Mouse (Mus musculus): ENCODE data around the gene Dync1li2. TPM values are rescaled to one million over a fixed set of nuclear protein-coding genes. Genes with fewer than 3 reads are reported as not detected.
A peak's percentile ranks its signal among the peaks of the same experiment; 100 is the strongest.

Dync1li2 gene
- polyA plus RNA-seq, 1 experiment from 2014 or later, result 34.4 TPM

DNA sequence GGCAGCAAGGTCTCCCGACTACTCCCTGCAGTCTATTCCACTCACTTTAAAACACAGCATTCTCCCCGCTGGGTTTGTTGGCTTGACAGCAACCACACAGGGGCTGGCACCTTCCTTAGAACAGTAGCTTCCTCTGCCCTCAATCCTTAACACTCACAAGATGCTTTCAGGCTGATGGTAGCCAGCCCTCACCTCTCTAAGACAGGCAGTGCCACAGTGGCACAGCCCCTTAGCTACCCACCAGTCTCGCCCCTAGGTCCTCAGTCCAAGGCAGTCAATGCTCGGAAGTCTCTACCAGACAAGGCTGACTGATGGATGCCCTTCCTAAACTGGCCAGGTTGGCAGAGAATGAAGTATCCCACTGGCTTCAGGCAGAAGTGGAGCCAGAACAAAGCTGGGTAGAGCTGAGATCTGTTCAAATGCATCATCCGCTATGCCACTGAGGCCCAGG is 61.9 kb downstream of the Dync1li2 start:
- WGBS, result 87% methylated on average over 5 of the region's 5 CpGs
- no peak for ATAC-seq (replicated peaks; ENCODE audit: low FRiP score, low read depth)
- Histone ChIP-seq H3K4me1 (replicated peaks; ENCODE audit: insufficient read depth, low read length) (peaks cover 23% of the 10 kb centered on the region), H3K4me3 (replicated peaks; ENCODE audit: low read depth, low read length) (no peak overlapping the region), H3K27me3 (ENCODE audit: insufficient read depth, low read length) (no peaks in the 10 kb centered on the region), H3K9me3 (replicated peaks; ENCODE audit: low read length) (no peaks in the 10 kb centered on the region), H3K36me3 (ENCODE audit: insufficient read depth, low read length) (no peaks in the 10 kb centered on the region), H3K27ac (no peak overlapping the region), H3K4me2 (ENCODE audit: low read length) (no peak overlapping the region), H3K9ac (ENCODE audit: low read depth, low read length) (no peak overlapping the region)
- no peak for DNase-seq (ENCODE audit: low spot score)
- TF ChIP-seq CTCF (IDR thresholded peaks at IDR 0.05; ENCODE audit: low read depth), result no peak

DNA sequence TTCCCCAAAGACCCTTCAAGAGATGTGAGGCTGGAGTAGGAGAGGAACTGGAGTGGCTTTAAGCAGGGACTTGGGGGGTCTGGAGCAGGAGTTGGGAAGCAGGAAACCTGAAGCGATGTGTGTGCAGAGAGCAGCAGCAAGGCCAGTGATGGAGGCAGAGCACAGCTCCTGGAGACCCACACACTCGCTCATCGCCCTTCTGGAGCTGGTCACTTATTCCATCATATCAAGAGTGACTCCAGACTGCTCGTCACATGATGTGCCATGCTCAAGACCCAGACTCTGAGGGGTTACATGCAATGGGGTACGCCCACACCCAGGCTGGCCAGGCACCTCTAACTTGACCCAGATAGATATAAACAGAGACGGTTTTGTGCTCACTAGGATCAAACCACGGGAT is 62.6 kb downstream of the Dync1li2 start:
- H3K4me2 ChIP-seq (ENCODE audit: low read length), result no peak overlapping the region
- WGBS, result 81% methylated on average over 7 of the region's 7 CpGs
- H3K27me3 ChIP-seq (ENCODE audit: insufficient read depth, low read length), result no peaks in the 10 kb centered on the region
- TF ChIP-seq CTCF (IDR thresholded peaks at IDR 0.05; ENCODE audit: low read depth), result no peak
- no peaks in the 10 kb centered on the region for H3K36me3 ChIP-seq (ENCODE audit: insufficient read depth, low read length)
- H3K9ac ChIP-seq (ENCODE audit: low read depth, low read length), result no peak overlapping the region
- H3K27ac ChIP-seq, result no peak overlapping the region
- H3K9me3 ChIP-seq (replicated peaks; ENCODE audit: low read length), result no peaks in the 10 kb centered on the region
- peaks cover 27% of the 10 kb centered on the region for H3K4me1 ChIP-seq (replicated peaks; ENCODE audit: insufficient read depth, low read length)
- DNase-seq (ENCODE audit: low spot score), result no peak
- H3K4me3 ChIP-seq (replicated peaks; ENCODE audit: low read depth, low read length), result no peak overlapping the region
- no peak for ATAC-seq (replicated peaks; ENCODE audit: low FRiP score, low read depth)

DNA sequence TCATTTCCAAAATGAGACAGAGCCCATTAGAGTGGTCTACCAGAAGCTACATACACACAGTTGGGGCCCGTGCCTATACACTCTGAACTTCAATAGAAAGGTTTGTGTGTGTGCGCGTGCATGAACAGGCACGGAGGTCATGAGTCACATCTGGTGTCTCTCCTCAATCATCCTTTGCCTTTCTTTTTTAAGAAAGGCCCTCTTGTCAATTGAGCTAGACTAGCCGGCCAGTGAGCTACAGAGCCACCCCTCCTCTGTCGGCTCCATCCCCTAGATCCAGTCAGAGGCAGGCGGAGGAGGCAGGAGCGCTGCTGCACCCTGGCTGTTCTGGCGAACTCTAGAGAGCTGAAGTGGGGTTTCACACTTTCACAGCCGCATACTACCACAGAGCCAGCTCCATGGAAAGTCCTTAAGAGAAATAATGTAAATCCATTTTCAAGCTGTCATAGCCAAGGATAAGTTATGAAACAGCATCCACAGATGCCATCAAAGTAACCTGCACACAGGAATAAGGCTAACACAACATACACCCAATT is 63.5 kb downstream of the Dync1li2 start:
- DNase-seq (ENCODE audit: low spot score) (no peak), ATAC-seq (replicated peaks; ENCODE audit: low FRiP score, low read depth) (no peak)
- Histone ChIP-seq H3K27me3 (ENCODE audit: insufficient read depth, low read length) (no peaks in the 10 kb centered on the region), H3K9me3 (replicated peaks; ENCODE audit: low read length) (no peaks in the 10 kb centered on the region), H3K4me3 (replicated peaks; ENCODE audit: low read depth, low read length) (no peak overlapping the region), H3K36me3 (ENCODE audit: insufficient read depth, low read length) (no peaks in the 10 kb centered on the region), H3K9ac (ENCODE audit: low read depth, low read length) (no peak overlapping the region), H3K4me2 (ENCODE audit: low read length) (no peak overlapping the region), H3K27ac (no peak overlapping the region), H3K4me1 (replicated peaks; ENCODE audit: insufficient read depth, low read length) (peaks cover 32% of the 10 kb centered on the region)
- TF ChIP-seq CTCF (IDR thresholded peaks at IDR 0.05; ENCODE audit: low read depth), result no peak
- 63% methylated on average over 10 of the region's 10 CpGs for WGBS

DNA sequence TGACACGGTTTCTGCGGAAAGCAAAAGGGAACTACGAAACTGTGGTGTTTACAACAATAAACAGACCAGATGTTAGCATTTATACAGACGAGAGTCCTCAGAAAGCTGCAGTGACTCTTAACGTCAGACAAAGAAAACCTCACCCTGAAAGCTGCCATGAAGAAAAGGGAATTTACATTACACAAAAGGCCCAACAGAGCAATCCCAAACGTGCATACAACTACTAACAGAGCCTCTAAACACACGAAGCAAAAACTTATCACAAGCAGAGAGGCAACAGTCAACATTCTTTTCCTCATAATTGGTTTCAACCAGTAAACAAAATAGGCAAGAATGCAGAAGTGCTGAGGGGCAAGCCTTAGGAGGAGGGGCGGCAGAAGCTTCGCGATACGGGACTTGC is 66.2 kb downstream of the Dync1li2 start:
- no peak overlapping the region for H3K9ac ChIP-seq (ENCODE audit: low read depth, low read length)
- H3K4me1 ChIP-seq (replicated peaks; ENCODE audit: insufficient read depth, low read length), result peaks cover 16% of the 10 kb centered on the region
- no peak for DNase-seq (ENCODE audit: low spot score)
- H3K4me2 ChIP-seq (ENCODE audit: low read length), result no peak overlapping the region
- 65% methylated on average over 11 of the region's 11 CpGs for WGBS
- no peak overlapping the region for H3K4me3 ChIP-seq (replicated peaks; ENCODE audit: low read depth, low read length)
- no peaks in the 10 kb centered on the region for H3K9me3 ChIP-seq (replicated peaks; ENCODE audit: low read length)
- H3K27me3 ChIP-seq (ENCODE audit: insufficient read depth, low read length), result no peaks in the 10 kb centered on the region
- ATAC-seq (replicated peaks; ENCODE audit: low FRiP score, low read depth), result no peak
- no peaks in the 10 kb centered on the region for H3K36me3 ChIP-seq (ENCODE audit: insufficient read depth, low read length)
- H3K27ac ChIP-seq, result no peak overlapping the region
- TF ChIP-seq CTCF (IDR thresholded peaks at IDR 0.05; ENCODE audit: low read depth), result no peak

DNA sequence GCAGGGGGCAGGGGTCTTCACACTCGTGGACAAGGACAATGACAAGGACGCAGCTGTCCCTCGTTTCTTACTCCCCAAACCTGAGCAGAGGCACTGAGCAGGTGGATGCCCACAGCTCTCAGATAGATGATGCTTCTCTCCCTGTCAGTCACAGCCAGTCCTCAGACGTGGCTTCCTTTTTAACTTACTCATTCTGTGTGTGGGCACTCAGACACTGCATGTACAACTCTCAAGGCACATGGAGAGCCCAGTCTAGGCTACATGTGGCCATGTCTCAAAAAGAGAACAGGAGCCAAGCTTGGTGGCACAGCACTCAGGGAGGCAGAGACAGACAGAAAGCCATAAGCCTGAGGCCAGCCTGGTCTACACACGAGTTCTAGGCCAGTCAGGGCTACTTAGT is 66.9 kb downstream of the Dync1li2 start:
- Histone ChIP-seq H3K27me3 (ENCODE audit: insufficient read depth, low read length) (no peaks in the 10 kb centered on the region), H3K9ac (ENCODE audit: low read depth, low read length) (no peak overlapping the region), H3K36me3 (ENCODE audit: insufficient read depth, low read length) (no peaks in the 10 kb centered on the region), H3K4me1 (replicated peaks; ENCODE audit: insufficient read depth, low read length) (peaks cover 16% of the 10 kb centered on the region), H3K9me3 (replicated peaks; ENCODE audit: low read length) (no peaks in the 10 kb centered on the region), H3K4me2 (ENCODE audit: low read length) (no peak overlapping the region), H3K4me3 (replicated peaks; ENCODE audit: low read depth, low read length) (no peak overlapping the region), H3K27ac (peak overlapping the region; percentile 81)
- 59% methylated on average over 5 of the region's 5 CpGs for WGBS
- DNase-seq (ENCODE audit: low spot score) (no peak), ATAC-seq (replicated peaks; ENCODE audit: low FRiP score, low read depth) (no peak)
- no peak for TF ChIP-seq CTCF (IDR thresholded peaks at IDR 0.05; ENCODE audit: low read depth)

DNA sequence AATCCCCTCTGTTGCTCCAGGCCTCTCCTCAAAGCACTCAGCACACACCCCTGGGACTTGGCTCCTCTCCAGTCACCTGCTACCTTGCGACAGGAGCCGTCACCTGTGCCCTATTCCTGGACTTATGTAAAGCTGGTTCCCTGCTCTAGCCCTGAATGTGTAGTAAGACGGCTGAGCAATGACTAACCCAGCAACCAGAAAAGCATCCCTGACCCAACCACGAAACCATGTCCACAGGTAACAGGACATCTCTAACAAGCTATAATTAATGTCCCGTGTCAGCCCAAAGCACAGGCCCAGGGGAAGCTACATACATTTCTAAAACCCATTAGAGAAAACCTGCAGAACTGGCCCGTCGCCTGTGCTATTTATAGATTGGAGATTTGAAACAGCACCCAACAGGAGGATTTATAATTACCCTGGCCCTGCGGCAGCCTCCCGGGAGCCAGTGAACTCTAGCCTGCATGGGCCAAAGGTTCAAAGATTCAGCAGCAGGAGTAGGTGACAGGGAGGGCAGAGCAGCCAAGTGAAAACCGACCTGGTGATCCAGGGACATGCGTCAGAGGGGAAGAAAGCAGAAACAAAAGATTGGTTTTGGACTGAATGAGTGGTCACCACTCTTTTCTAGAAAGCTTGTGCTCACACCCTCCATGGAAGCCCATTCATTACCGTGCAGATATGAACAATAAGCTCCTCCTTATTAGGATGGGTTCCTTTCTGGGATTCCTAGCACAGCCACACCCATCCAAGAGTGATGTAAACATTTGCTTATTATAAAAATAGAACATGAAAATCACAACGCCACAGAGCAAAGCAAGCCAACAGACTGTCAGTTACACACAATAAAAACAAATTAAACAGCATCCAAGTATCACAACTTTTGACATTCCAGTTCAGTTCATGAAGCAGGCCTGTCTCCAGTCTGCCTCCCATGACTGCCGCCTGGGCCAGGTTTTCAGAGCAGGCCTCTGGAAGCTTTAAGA is 67.7 kb downstream of the Dync1li2 start:
- H3K4me3 ChIP-seq (replicated peaks; ENCODE audit: low read depth, low read length), result no peak overlapping the region
- H3K9ac ChIP-seq (ENCODE audit: low read depth, low read length), result no peak overlapping the region
- peak; percentile 92 for ATAC-seq (replicated peaks; ENCODE audit: low FRiP score, low read depth)
- TF ChIP-seq CTCF (IDR thresholded peaks at IDR 0.05; ENCODE audit: low read depth), result no peak
- H3K27ac ChIP-seq, result peak overlapping the region; percentile 81
- no peaks in the 10 kb centered on the region for H3K36me3 ChIP-seq (ENCODE audit: insufficient read depth, low read length)
- DNase-seq (ENCODE audit: low spot score), result peak; percentile 79
- 17% methylated on average over 14 of the region's 14 CpGs for WGBS
- H3K4me2 ChIP-seq (ENCODE audit: low read length), result no peak overlapping the region
- no peaks in the 10 kb centered on the region for H3K27me3 ChIP-seq (ENCODE audit: insufficient read depth, low read length)
- H3K4me1 ChIP-seq (replicated peaks; ENCODE audit: insufficient read depth, low read length), result peaks cover 16% of the 10 kb centered on the region
- H3K9me3 ChIP-seq (replicated peaks; ENCODE audit: low read length), result no peaks in the 10 kb centered on the region
